Mouse (Mus musculus) lung, postnatal 14 days (tissue): ENCODE results near the gene Atp5d.

Experiments
- DNase-seq: peaks from one replicate; pipeline ENCODE4 v3.0.0; 2021

The Atp5d gene

GRCm38 (mm10) chr10:80190491-80191051 is 52.1 kb downstream of the Atp5d start:
- peak; percentile 45 for DNase-seq

GRCm38 (mm10) chr10:80193976-80194375 is 55.5 kb downstream of the Atp5d start:
- DNase-seq, result no peak

GRCm38 (mm10) chr10:80194441-80194840 is 56.0 kb downstream of the Atp5d start:
- DNase-seq, result no peak
